Mouse (Mus musculus) thymus, adult 2 months (tissue): ENCODE data around the gene Aoc3.

Experiments
- CTCF ChIP-seq: fragments of 200-500 bp; IDR thresholded peaks from 2 replicates; pipeline ENCODE4 v1.5.1; 2012; ENCODE audit warnings: mild to moderate bottlenecking, control low read depth, low read length, moderate library complexity, borderline replicate concordance; ENCODE audit not compliant: control insufficient read depth, poor library complexity, insufficient read depth; ENCODE audit errors: extremely low read depth
- POLR2A ChIP-seq: fragments of 200-500 bp; IDR thresholded peaks from 2 replicates; pipeline ENCODE4 v1.6.1; 2012; ENCODE audit warnings: mild to moderate bottlenecking, low read length, control low read depth, moderate library complexity; ENCODE audit not compliant: control insufficient read depth, poor library complexity, insufficient read depth; ENCODE audit errors: extremely low read depth

- TF ChIP-seq CTCF (peak; percentile 91), POLR2A (peak; percentile 61; the same call in 1 of the 2 replicates)
Observed at GRCm38 (mm10) chr11:101302004-101302798, 28.2 kb upstream of the Aoc3 start, which contains the start of gene Becn1.
